Mouse (Mus musculus): ENCODE results near the gene Pla2g4c.

The Pla2g4c gene

GRCm38 (mm10) chr7:13380588-13380987 is 56.1 kb downstream of the Pla2g4c start:
- DNase-seq (ENCODE audit: low spot score), result no peak

GRCm38 (mm10) chr7:13397832-13398231 is 73.4 kb downstream of the Pla2g4c start, which contains the start of gene Cabp5:
Gene Cabp5 (plus strand): TSS chr7:13398132.
- DNase-seq (ENCODE audit: low spot score), result no peak
